Mouse (Mus musculus): ENCODE results near the gene Pald1.
A peak's percentile ranks its signal among the peaks of the same experiment; 100 is the strongest.

DNA sequence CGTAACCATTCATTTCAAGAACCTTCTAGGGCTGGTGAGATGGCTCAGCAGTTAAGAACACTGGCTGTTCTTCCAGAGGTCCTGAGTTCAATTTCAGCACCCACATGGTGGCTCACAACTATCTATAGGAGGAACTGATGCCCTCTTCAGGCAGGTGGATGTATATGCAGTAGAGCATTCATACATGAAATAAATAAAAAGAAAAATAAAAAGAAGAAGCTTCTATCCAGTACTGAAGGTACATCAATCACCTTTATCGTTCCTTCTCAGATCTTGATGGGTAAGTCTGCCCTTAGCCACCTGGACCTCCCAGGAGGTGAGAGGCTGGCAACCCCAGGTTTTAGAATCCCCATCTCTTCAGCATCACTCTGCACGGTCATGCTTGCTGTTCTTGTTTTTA lies 31.9 kb upstream of the Pald1 start:
- TF ChIP-seq EP300 (IDR thresholded peaks at IDR 0.05; ENCODE audit: insufficient read depth, low read depth, low read length) = no peak
- TF ChIP-seq CTCF (IDR thresholded peaks at IDR 0.05) = peak; percentile 29
